17 mouse cellular contexts compared by ENCODE assay signal in genomic region chr14:97998584-97998983, GRCm38 (mm10).
"Had no signal": no experiment of that assay in that cellular context is flagged by ENCODE, and none has a peak within 500 bp of the region (broad histone marks: within the 10 kb centered on the region; RNA-seq: fewer than 3 reads in every experiment).

No protein-coding gene starts in this region.

- H3K4me3 ChIP-seq: midbrain, embryonic 10.5 days; midbrain, embryonic 12.5 days; myocyte; neural tube, embryonic 13.5 days; neural tube, embryonic 15.5 days; stomach, embryonic 15.5 days had no signal

- H3K9me3 ChIP-seq: midbrain, embryonic 10.5 days; midbrain, embryonic 12.5 days; neural tube, embryonic 13.5 days; neural tube, embryonic 15.5 days; stomach, embryonic 15.5 days had no signal

- H3K36me3 ChIP-seq: midbrain, embryonic 10.5 days; midbrain, embryonic 12.5 days; neural tube, embryonic 13.5 days; neural tube, embryonic 15.5 days; stomach, embryonic 15.5 days had no signal

- H3K4me2 ChIP-seq: lung, embryonic 14.5 days; midbrain, embryonic 12.5 days; neural tube, embryonic 13.5 days; neural tube, embryonic 15.5 days; stomach, embryonic 15.5 days had no signal

- ATAC-seq: midbrain, embryonic 16.5 days had no signal

- H3K27ac ChIP-seq: midbrain, embryonic 10.5 days; midbrain, embryonic 12.5 days; neural tube, embryonic 13.5 days; neural tube, embryonic 15.5 days; stomach, embryonic 15.5 days; stomach, postnatal 0 days had no signal

- H3K4me1 ChIP-seq: midbrain, embryonic 10.5 days; midbrain, embryonic 12.5 days; neural tube, embryonic 13.5 days; neural tube, embryonic 15.5 days; stomach, embryonic 15.5 days had no signal

- H3K27me3 ChIP-seq: midbrain, embryonic 12.5 days; neural tube, embryonic 13.5 days; neural tube, embryonic 15.5 days; stomach, embryonic 15.5 days had no signal

- DNase-seq: lung, adult 18-20 months; lung, embryonic 14.5 days; lung, postnatal 10 days; lung, postnatal 4 days; midbrain, embryonic 14.5 days; right cerebral cortex, postnatal 14 days; thymus, adult 18-20 months; thymus, postnatal 14 days; thymus, postnatal 36 days had no signal

- H3K9ac ChIP-seq: lung, embryonic 14.5 days; midbrain, embryonic 12.5 days; neural tube, embryonic 13.5 days; neural tube, embryonic 15.5 days; stomach, embryonic 15.5 days had no signal
